Mouse (Mus musculus): ENCODE results near the gene Mmaa.

GRCm38 (mm10) chr8:79253742-79254141 lies 41.0 kb downstream of the Mmaa start:
- TF ChIP-seq POLR2A (IDR thresholded peaks at IDR 0.05; ENCODE audit: borderline replicate concordance, extremely low read depth, low read depth, low read length) (no peak), CTCF (IDR thresholded peaks at IDR 0.05; ENCODE audit: insufficient read depth, low read length) (no peak)
